Mouse (Mus musculus) embryonic fibroblast, embryonic 13.5 days (primary cell): ENCODE results near the gene Akr1d1.

ENCODE experiments used
- CTCF ChIP-seq: IDR thresholded peaks from 2 replicates; pipeline ENCODE4 v1.5.1; 2011; ENCODE audit warnings: mild to moderate bottlenecking, control low read depth, low read length, moderate library complexity, borderline replicate concordance; ENCODE audit not compliant: insufficient read depth
- POLR2A ChIP-seq: IDR thresholded peaks from 2 replicates; pipeline ENCODE4 v1.6.1; 2011; ENCODE audit warnings: low read depth, mild to moderate bottlenecking, control low read depth, low read length, moderate library complexity

GRCm38 (mm10) chr6:37541171-37541570 is 11.2 kb downstream of the Akr1d1 start:
- no peak for TF ChIP-seq CTCF
- no peak for TF ChIP-seq POLR2A
